Mouse (Mus musculus) CD4-positive naive resting alpha-beta T cell, adult 57 days (primary cell): ENCODE results near the gene Fastkd5. TPM values are rescaled to one million over a fixed set of nuclear protein-coding genes. Genes with fewer than 3 reads are reported as not detected.

ENCODE experiments used
- total RNA-seq: library from RNA; stranded (reverse); gene quantifications from one replicate; pipeline ENCODE4 v1.2.4, GENCODE M21; 2023

Gene Fastkd5
- total RNA-seq, result 7.8 TPM

GRCm38 (mm10) chr2:130629839-130630203 is at the start of gene Fastkd5, which contains the start of gene Ubox5:
Gene Fastkd5, minus strand, starts transcription at chr2:130630027.
Gene Ubox5, minus strand, starts transcription at chr2:130630038.

GRCm38 (mm10) chr2:130667559-130667958 is 37.7 kb upstream of the Fastkd5 start, which contains the start of gene Itpa:
Gene Itpa, plus strand, starts transcription at chr2:130667610.

GRCm38 (mm10) chr2:130664102-130664701 is 34.4 kb upstream of the Fastkd5 start, which contains the start of gene Ddrgk1:
Gene Ddrgk1, minus strand, starts transcription at chr2:130664659.

DNA sequence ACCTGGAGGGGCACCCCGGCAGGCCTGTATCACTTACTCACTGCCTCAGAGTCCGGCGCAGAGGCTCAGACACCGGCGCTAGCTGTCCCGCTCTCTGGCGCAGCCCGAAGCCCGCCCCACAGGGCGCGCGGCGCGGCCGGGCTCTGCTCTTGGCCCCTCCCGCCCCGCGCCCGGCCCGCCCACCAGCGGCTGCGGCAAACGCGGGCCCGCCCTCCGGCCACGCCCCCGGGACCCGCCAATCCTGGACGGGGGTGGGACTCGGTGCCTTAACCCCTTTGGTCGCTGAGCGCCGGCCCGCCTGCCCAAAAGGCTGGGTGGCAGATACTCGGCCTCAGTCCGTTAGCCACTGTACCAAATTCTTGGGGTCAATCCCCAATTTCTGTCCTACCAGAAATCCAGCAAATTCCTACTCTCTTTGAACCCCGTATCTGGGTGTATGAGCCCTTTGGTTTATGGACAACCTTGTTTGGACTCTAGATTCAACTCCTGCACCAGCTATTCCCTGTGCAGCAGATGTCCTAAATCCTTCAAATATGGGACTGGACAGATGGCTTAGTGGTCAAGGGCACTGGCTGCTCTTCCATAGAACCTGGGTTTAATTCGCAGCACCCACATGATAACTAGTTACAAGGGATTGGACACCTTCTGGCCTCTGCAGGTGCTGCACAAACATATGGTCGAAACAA is 13.0 kb upstream of the Fastkd5 start, which contains the start of gene Lzts3:
TSS of gene Lzts3 (minus strand) at position 120 of the 686 bp plus-strand sequence.

DNA sequence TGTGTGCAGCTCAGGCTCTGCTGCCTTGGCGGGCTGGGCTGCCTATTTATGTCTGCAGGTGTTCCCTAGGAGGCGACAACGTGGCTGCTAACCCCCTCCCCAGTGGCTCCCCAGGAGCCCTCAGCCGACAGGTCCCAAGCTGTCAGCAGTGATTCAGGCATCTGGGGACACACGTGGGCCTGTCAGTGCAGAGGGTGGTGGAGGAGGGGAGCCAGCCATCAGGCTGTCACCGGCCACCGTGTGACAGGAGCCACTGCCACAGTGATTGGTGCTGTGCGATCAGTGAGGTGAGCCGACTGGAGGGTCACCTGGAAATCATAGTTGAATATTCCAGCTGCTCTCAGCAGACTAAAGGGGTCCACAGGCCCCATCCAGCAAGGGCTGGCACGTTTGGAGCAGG is 47.3 kb downstream of the Fastkd5 start, which contains the start of gene Avp:
TSS of gene Avp (minus strand) at position 3 of the 400 bp plus-strand sequence.

GRCm38 (mm10) chr2:130575873-130576272 is 54.0 kb downstream of the Fastkd5 start, which contains the start of gene Oxt:
Gene Oxt, plus strand, starts transcription at chr2:130576173.

Other genes starting within 250 kb of the Fastkd5 start
- gene Cpxm1, start 232.5 kb downstream of the Fastkd5 start, total RNA-seq, result 0.65 TPM
- gene Gm28372, start 224.8 kb downstream of the Fastkd5 start, total RNA-seq, result not detected
- gene 1700020A23Rik, start 224.8 kb downstream of the Fastkd5 start, total RNA-seq, result not detected
- gene Tmem239, start 223.5 kb downstream of the Fastkd5 start, total RNA-seq, result not detected
- 132 TPM for gene Vps16, start 205.7 kb downstream of the Fastkd5 start, total RNA-seq
- 26.0 TPM for gene Pced1a, start 205.3 kb downstream of the Fastkd5 start, total RNA-seq
- 129 TPM for gene Ptpra, start 179.7 kb downstream of the Fastkd5 start, total RNA-seq
- 62.3 TPM for gene Mrps26, start 66.3 kb downstream of the Fastkd5 start, total RNA-seq
- not detected for gene Oxt, start 53.9 kb downstream of the Fastkd5 start, total RNA-seq
- gene Avp, start 47.5 kb downstream of the Fastkd5 start, total RNA-seq, result not detected
- 4.5 TPM for gene Ubox5, start within 50 bp of the Fastkd5 start, total RNA-seq
- gene Lzts3, start 12.8 kb upstream of the Fastkd5 start, total RNA-seq, result 4.3 TPM
- gene Ddrgk1, start 34.6 kb upstream of the Fastkd5 start, total RNA-seq, result 136 TPM
- gene Itpa, start 37.6 kb upstream of the Fastkd5 start, total RNA-seq, result 15.7 TPM
- 1.0 TPM for gene Slc4a11, start 67.5 kb upstream of the Fastkd5 start, total RNA-seq